Mouse (Mus musculus) gastrocnemius, postnatal 4 days (tissue): Measurements from ENCODE around the gene Wfdc10. TPM values are rescaled to one million over a fixed set of nuclear protein-coding genes. Genes with fewer than 3 reads are reported as not detected.

Experiments used
- DNase-seq, 2 experiments: peaks; one replicate each; pipeline ENCODE4 v3.0.0; 2021 to 2022; ENCODE audit warnings: low spot score in 2 of 2, mixed read lengths in 2 of 2
- total RNA-seq, 2 experiments: library from RNA; stranded (reverse); gene quantifications; 2 replicates each; pipeline ENCODE4 v1.2.3; 2021

The Wfdc10 gene
- total RNA-seq, 2 experiments from 2014 or later: not detected

- no peak for DNase-seq
Measured at GRCm38 (mm10) chr2:164700959-164701358, 45.1 kb downstream of the Wfdc10 start.

- no peak for DNase-seq
Measured at GRCm38 (mm10) chr2:164701761-164702160, 45.9 kb downstream of the Wfdc10 start.

GRCm38 (mm10) chr2:164704235-164704634 lies 48.4 kb downstream of the Wfdc10 start:
- DNase-seq: no peak

- DNase-seq: no peak
Measured at GRCm38 (mm10) chr2:164705328-164705727, 49.5 kb downstream of the Wfdc10 start.

GRCm38 (mm10) chr2:164705991-164706390 lies 50.1 kb downstream of the Wfdc10 start:
- DNase-seq: no peak

Other genes with a start within 250 kb of the Wfdc10 start
- 10 to 100 TPM; 58.1 to 60.1 TPM for gene Sdc4, start 212.2 kb upstream of the Wfdc10 start, total RNA-seq
- 10 to 100 TPM; 20.8 to 22.2 TPM for gene Sys1, start 199.1 kb upstream of the Wfdc10 start, total RNA-seq
- gene Gm20458, start 195.1 kb upstream of the Wfdc10 start, total RNA-seq: 1 to 10 TPM in 1 of 2 experiments, under 1 TPM in 1; 0.96 to 1.9 TPM
- gene Trp53tg5, start 182.3 kb upstream of the Wfdc10 start, total RNA-seq: not detected
- 10 to 100 TPM; 13.5 to 15.7 TPM for gene Dbndd2, start 169.9 kb upstream of the Wfdc10 start, total RNA-seq
- 10 to 100 TPM; 66.5 to 66.8 TPM for gene Pigt, start 158.5 kb upstream of the Wfdc10 start, total RNA-seq
- 1 to 10 TPM in 1 of 2 experiments, not detected in 1; 1.3 TPM for gene Wfdc2, start 93.6 kb upstream of the Wfdc10 start, total RNA-seq
- not detected for gene Spint3, start 82.6 kb upstream of the Wfdc10 start, total RNA-seq
- gene Wfdc6a, start 70.6 kb upstream of the Wfdc10 start, total RNA-seq: not detected
- gene Eppin, start 62.5 kb upstream of the Wfdc10 start, total RNA-seq: not detected
- gene Wfdc6b, start 42.5 kb upstream of the Wfdc10 start, total RNA-seq: not detected
- not detected for gene Wfdc8, start 42.4 kb upstream of the Wfdc10 start, total RNA-seq
- gene Wfdc16, start 17.2 kb upstream of the Wfdc10 start, total RNA-seq: not detected
- not detected for gene Wfdc9, start 537 bp downstream of the Wfdc10 start, total RNA-seq
- gene Wfdc11, start 18.0 kb downstream of the Wfdc10 start, total RNA-seq: not detected
- not detected for gene Wfdc13, start 29.1 kb downstream of the Wfdc10 start, total RNA-seq
- not detected for gene Spint4, start 42.5 kb downstream of the Wfdc10 start, total RNA-seq
- gene Spint5, start 59.3 kb downstream of the Wfdc10 start, total RNA-seq: not detected
- not detected for gene Wfdc3, start 89.9 kb downstream of the Wfdc10 start, total RNA-seq
- gene Dnttip1, start 89.9 kb downstream of the Wfdc10 start, total RNA-seq: 10 to 100 TPM; 40.8 to 40.9 TPM
- 10 to 100 TPM; 26.8 to 34.0 TPM for gene Ube2c, start 113.9 kb downstream of the Wfdc10 start, total RNA-seq
- gene Tnnc2, start 123.9 kb downstream of the Wfdc10 start, total RNA-seq: over 10,000 TPM; 10,138 to 10,688 TPM
- gene Snx21, start 129.8 kb downstream of the Wfdc10 start, total RNA-seq: 10 to 100 TPM; 23.4 to 24.6 TPM
- gene Acot8, start 148.8 kb downstream of the Wfdc10 start, total RNA-seq: 10 to 100 TPM; 12.8 to 14.0 TPM
- gene Zswim3, start 149.1 kb downstream of the Wfdc10 start, total RNA-seq: 1 to 10 TPM; 1.5 to 1.6 TPM
- 1 to 10 TPM; 4.7 to 5.9 TPM for gene Zswim1, start 166.6 kb downstream of the Wfdc10 start, total RNA-seq
- gene Spata25, start 172.5 kb downstream of the Wfdc10 start, total RNA-seq: 1 to 10 TPM; 1.2 to 1.9 TPM
- 10 to 100 TPM; 75.0 to 82.3 TPM for gene Ctsa, start 176.8 kb downstream of the Wfdc10 start, total RNA-seq
- gene Neurl2, start 177.4 kb downstream of the Wfdc10 start, total RNA-seq: 10 to 100 TPM; 38.5 to 41.9 TPM
- gene Pltp, start 201.7 kb downstream of the Wfdc10 start, total RNA-seq: 10 to 100 TPM in 1 of 2 experiments, 1 to 10 TPM in 1; 9.5 to 15.5 TPM
- gene Pcif1, start 223.3 kb downstream of the Wfdc10 start, total RNA-seq: 10 to 100 TPM; 42.1 to 43.3 TPM